Mouse (Mus musculus): ENCODE results near the gene Ddx49. TPM values are rescaled to one million over a fixed set of nuclear protein-coding genes. Genes with fewer than 3 reads are reported as not detected.

Ddx49 gene
- total and polyA plus RNA-seq, 3 experiments, result 64.9 to 98.4 (median 77.3) TPM

GRCm38 (mm10) chr8:70315624-70316510 lies 13.6 kb upstream of the Ddx49 start, which contains the start of gene Cers1:
TSS of gene Cers1 (plus strand) at chr8:70315775.
- Histone ChIP-seq H3K4me3 (replicated peaks in 1 of 3; ENCODE audit: low read depth in 2 of 3, low read length in 2 of 3, poor library complexity in 1 of 3) (peak within 1 kb of the TSS in 1 of 3 experiments; percentile 33), H3K9ac (ENCODE audit: insufficient read depth, low read depth) (no peak within 1 kb of the TSS), H3K9me3 (replicated peaks; ENCODE audit: low read length) (no peaks in the 10 kb centered on the region), H3K27ac (ENCODE audit: insufficient read depth, low read depth) (no peak within 1 kb of the TSS), H3K79me2 (replicated peaks; ENCODE audit: control insufficient read depth, extremely low read depth, insufficient read depth, poor library complexity, severe bottlenecking) (no peaks in the 10 kb centered on the region), H3K36me3 (replicated peaks in 1 of 2; ENCODE audit: control insufficient read depth in 1 of 2, insufficient read depth in 1 of 2, low read length in 1 of 2) (peaks cover 23 to 28% of the 10 kb centered on the region in 2 experiments), H3K27me3 (replicated peaks) (peaks cover 24% of the 10 kb centered on the region), H3K4me1 (ENCODE audit: control insufficient read depth in 1 of 2, insufficient read depth in 2 of 2) (peaks cover 0 to 5% of the 10 kb centered on the region in 2 experiments; a peak in 1 of 4 replicates), H3K4me2 (ENCODE audit: insufficient read depth, low read depth, poor library complexity, severe bottlenecking) (peak within 1 kb of the TSS; percentile 11)
- in situ Hi-C loops (cut with MboI; ENCODE audit: low pct_ligation_motif_present, low pct_unique_long_range_greater_than_20kb, low sequenced_read_pairs) (no loop called here), dilution Hi-C loops (cut with MboI; ENCODE audit: extremely low pct_ligation_motif_present, extremely low pct_unique_long_range_greater_than_20kb, low sequenced_read_pairs) (no loop called here)
- TF ChIP-seq BHLHE40 (IDR thresholded peaks at IDR 0.05; ENCODE audit: low read depth, low read length) (no peak), NRF1 (IDR thresholded peaks at IDR 0.05; ENCODE audit: low read depth, low read length) (peak; percentile 51)
- DNase-seq (ENCODE audit: extremely low read depth), result no peak

- H3K4me3 ChIP-seq (replicated peaks in 1 of 3; ENCODE audit: low read depth in 2 of 3, low read length in 2 of 3, poor library complexity in 1 of 3), result no peak overlapping the region
- peaks cover 41 to 49% of the 10 kb centered on the region in 2 experiments for H3K36me3 ChIP-seq (replicated peaks in 1 of 2; ENCODE audit: control insufficient read depth in 1 of 2, insufficient read depth in 1 of 2, low read length in 1 of 2)
- TF ChIP-seq RAD21 (IDR thresholded peaks at IDR 0.05; ENCODE audit: low read depth, low read length) (no peak), TBP (conservative IDR thresholded peaks at IDR 0.05; ENCODE audit: low read depth, low read length) (no peak), POLR2A (IDR thresholded peaks at IDR 0.05; ENCODE audit: low read depth, low read length) (no peak), MYC (IDR thresholded peaks at IDR 0.05; ENCODE audit: low read depth, low read length) (no peak), CHD1 (IDR thresholded peaks at IDR 0.05; ENCODE audit: low read depth, low read length) (no peak), MXI1 (IDR thresholded peaks at IDR 0.05; ENCODE audit: low read depth, low read length) (no peak), ZNF384 (IDR thresholded peaks at IDR 0.05; ENCODE audit: low read depth, low read length) (no peak), UBTF (IDR thresholded peaks at IDR 0.05; ENCODE audit: low read depth, low read length) (no peak), ETS1 (conservative IDR thresholded peaks at IDR 0.05; ENCODE audit: low read depth, low read length) (no peak), EP300 (IDR thresholded peaks at IDR 0.05; ENCODE audit: low read length) (no peak), E2F4 (IDR thresholded peaks at IDR 0.05; ENCODE audit: insufficient replicate concordance, low read depth, low read length) (no peak), PAX5 (IDR thresholded peaks at IDR 0.05; ENCODE audit: low read length) (no peak), USF2 (conservative IDR thresholded peaks at IDR 0.05; ENCODE audit: low read depth, low read length) (no peak), SIN3A (IDR thresholded peaks at IDR 0.05; ENCODE audit: low read length) (no peak), CTCF (conservative IDR thresholded peaks at IDR 0.05 in 1 of 2, IDR thresholded peaks at IDR 0.05 in 1 of 2; ENCODE audit: low read depth in 2 of 2, low read length in 2 of 2) (no peak)
- H3K9me3 ChIP-seq (replicated peaks; ENCODE audit: low read length), result no peaks in the 10 kb centered on the region
- in situ Hi-C loops (cut with MboI; ENCODE audit: low pct_ligation_motif_present, low pct_unique_long_range_greater_than_20kb, low sequenced_read_pairs), result loop anchor here (5.0 kb wide), 1 partner anchor 34 kb away; no protein-coding TSS in a partner anchor
- H3K4me2 ChIP-seq (ENCODE audit: insufficient read depth, low read depth, poor library complexity, severe bottlenecking), result no peak overlapping the region
- H3K4me1 ChIP-seq (ENCODE audit: control insufficient read depth in 1 of 2, insufficient read depth in 2 of 2), result peaks cover 0 to 5% of the 10 kb centered on the region in 2 experiments; a peak in 1 of 4 replicates
- H3K79me2 ChIP-seq (replicated peaks; ENCODE audit: control insufficient read depth, extremely low read depth, insufficient read depth, poor library complexity, severe bottlenecking), result no peaks in the 10 kb centered on the region
- no peak for DNase-seq (ENCODE audit: extremely low read depth)
- no peak overlapping the region for H3K9ac ChIP-seq (ENCODE audit: insufficient read depth, low read depth)
- H3K27ac ChIP-seq (ENCODE audit: insufficient read depth, low read depth), result no peak overlapping the region
- peaks cover 13% of the 10 kb centered on the region for H3K27me3 ChIP-seq (replicated peaks)
- dilution Hi-C loops (cut with MboI; ENCODE audit: extremely low pct_ligation_motif_present, extremely low pct_unique_long_range_greater_than_20kb, low sequenced_read_pairs), result no loop called here
These were observed 11.1 kb upstream of the Ddx49 start for GRCm38 (mm10) chr8:70313399-70313798.
